Mouse (Mus musculus): ENCODE data around the gene Csgalnact2.

DNA sequence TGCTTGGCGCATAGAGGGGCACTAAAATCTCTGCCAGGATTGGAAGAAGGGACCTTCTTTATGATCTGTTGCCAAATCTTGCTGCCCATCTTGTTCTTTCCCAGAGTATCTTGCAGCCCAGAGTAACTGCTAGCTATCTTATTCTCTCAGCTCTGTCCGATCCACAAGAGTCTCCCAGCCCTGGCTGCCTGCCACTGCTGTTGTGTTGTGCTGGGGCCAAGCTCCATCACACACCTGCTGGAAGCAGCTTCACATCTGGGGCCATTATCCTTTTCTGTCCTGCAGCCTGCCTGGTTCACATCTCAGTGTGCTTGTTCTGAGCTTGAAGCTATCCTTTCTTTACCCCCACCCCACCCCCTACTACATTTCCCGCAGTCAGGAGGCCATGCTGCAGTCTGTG, 62.7 kb downstream of the Csgalnact2 start:
- no peak for TF ChIP-seq CTCF (IDR thresholded peaks at IDR 0.05; ENCODE audit: low read depth)
- TF ChIP-seq EP300 (IDR thresholded peaks at IDR 0.05; ENCODE audit: low read depth): no peak
